Mouse (Mus musculus): Measurements from ENCODE around the gene Pde4c. TPM values are rescaled to one million over a fixed set of nuclear protein-coding genes. Genes with fewer than 3 reads are reported as not detected.

The Pde4c gene
- polyA plus RNA-seq, 2 experiments: 0.38 TPM; not detected in 1

- peaks cover 32% of the 10 kb centered on the region for H3K4me1 ChIP-seq (ENCODE audit: control insufficient read depth, insufficient read depth, low read length)
- H3K9me3 ChIP-seq (ENCODE audit: control insufficient read depth, low read length): no peaks in the 10 kb centered on the region
- peaks cover 15% of the 10 kb centered on the region for H3K36me3 ChIP-seq (ENCODE audit: control insufficient read depth, insufficient read depth, low read length)
- no peaks in the 10 kb centered on the region for H3K27me3 ChIP-seq (ENCODE audit: control insufficient read depth, insufficient read depth, low read length)
- ATAC-seq (ENCODE audit: low FRiP score, low read depth) (peak; percentile 7; the same call in 1 of the 2 replicates), DNase-seq (ENCODE audit: low spot score) (peak; percentile 96)
- H3K4me2 ChIP-seq (replicated peaks; ENCODE audit: low read depth, low read length, severe bottlenecking): peak overlapping the region; percentile 53
- 0% methylated on average over 20 of the region's 20 CpGs for WGBS
- peak overlapping the region; percentile 94 for H3K27ac ChIP-seq (replicated peaks; ENCODE audit: low read depth, low read length)
- peak overlapping the region; percentile 99 for H3K9ac ChIP-seq (ENCODE audit: low read depth, low read length, severe bottlenecking)
- TF ChIP-seq POLR2A (IDR thresholded peaks at IDR 0.05; ENCODE audit: borderline replicate concordance, extremely low read depth, insufficient read depth, insufficient read length): no peak
- peak overlapping the region; percentile 98 for H3K4me3 ChIP-seq (replicated peaks; ENCODE audit: low read length)
Observed at GRCm38 (mm10) chr8:70700555-70700922, 23.0 kb upstream of the Pde4c start.

GRCm38 (mm10) chr8:70701048-70701981, 22.2 kb upstream of the Pde4c start:
- H3K4me2 ChIP-seq (replicated peaks; ENCODE audit: low read depth, low read length, severe bottlenecking): peak overlapping the region; percentile 53
- no peaks in the 10 kb centered on the region for H3K27me3 ChIP-seq (ENCODE audit: control insufficient read depth, insufficient read depth, low read length)
- DNase-seq (ENCODE audit: low spot score) (no peak), ATAC-seq (ENCODE audit: low FRiP score, low read depth) (no peak)
- 56% methylated on average over 10 of the region's 10 CpGs for WGBS
- H3K9me3 ChIP-seq (ENCODE audit: control insufficient read depth, low read length): no peaks in the 10 kb centered on the region
- peaks cover 24% of the 10 kb centered on the region for H3K4me1 ChIP-seq (ENCODE audit: control insufficient read depth, insufficient read depth, low read length)
- H3K4me3 ChIP-seq (replicated peaks; ENCODE audit: low read length): peak overlapping the region; percentile 98
- H3K36me3 ChIP-seq (ENCODE audit: control insufficient read depth, insufficient read depth, low read length): peaks cover 15% of the 10 kb centered on the region
- no peak for TF ChIP-seq POLR2A (IDR thresholded peaks at IDR 0.05; ENCODE audit: borderline replicate concordance, extremely low read depth, insufficient read depth, insufficient read length)
- H3K9ac ChIP-seq (ENCODE audit: low read depth, low read length, severe bottlenecking): peak overlapping the region; percentile 99
- peak overlapping the region; percentile 94; the same call in 1 of the 2 replicates for H3K27ac ChIP-seq (replicated peaks; ENCODE audit: low read depth, low read length)

GRCm38 (mm10) chr8:70701982-70702841, 21.3 kb upstream of the Pde4c start:
- no peaks in the 10 kb centered on the region for H3K27me3 ChIP-seq (ENCODE audit: control insufficient read depth, insufficient read depth, low read length)
- peaks cover 15% of the 10 kb centered on the region for H3K36me3 ChIP-seq (ENCODE audit: control insufficient read depth, insufficient read depth, low read length)
- H3K9ac ChIP-seq (ENCODE audit: low read depth, low read length, severe bottlenecking): no peak overlapping the region
- TF ChIP-seq POLR2A (IDR thresholded peaks at IDR 0.05; ENCODE audit: borderline replicate concordance, extremely low read depth, insufficient read depth, insufficient read length): no peak
- H3K4me1 ChIP-seq (ENCODE audit: control insufficient read depth, insufficient read depth, low read length): peaks cover 15% of the 10 kb centered on the region
- H3K27ac ChIP-seq (replicated peaks; ENCODE audit: low read depth, low read length): no peak overlapping the region
- no peak for DNase-seq (ENCODE audit: low spot score)
- no peak overlapping the region for H3K4me3 ChIP-seq (replicated peaks; ENCODE audit: low read length)
- ATAC-seq (ENCODE audit: low FRiP score, low read depth): no peak
- no peaks in the 10 kb centered on the region for H3K9me3 ChIP-seq (ENCODE audit: control insufficient read depth, low read length)
- 74% methylated on average over 2 of the region's 2 CpGs for WGBS
- no peak overlapping the region for H3K4me2 ChIP-seq (replicated peaks; ENCODE audit: low read depth, low read length, severe bottlenecking)

- H3K9ac ChIP-seq (ENCODE audit: low read depth, low read length, severe bottlenecking): no peak overlapping the region
- TF ChIP-seq POLR2A (IDR thresholded peaks at IDR 0.05; ENCODE audit: borderline replicate concordance, extremely low read depth, insufficient read depth, insufficient read length): no peak
- no peak for DNase-seq (ENCODE audit: low spot score)
Observed at GRCm38 (mm10) chr8:70702842-70703182, 20.7 kb upstream of the Pde4c start.

GRCm38 (mm10) chr8:70703287-70703686, 20.2 kb upstream of the Pde4c start, which contains the start of gene Iqcn:
Gene Iqcn (plus strand): TSS chr8:70703457.
- Histone ChIP-seq H3K4me1 (ENCODE audit: control insufficient read depth, insufficient read depth, low read length) (peaks cover 7% of the 10 kb centered on the region), H3K36me3 (ENCODE audit: control insufficient read depth, insufficient read depth, low read length) (peaks cover 15% of the 10 kb centered on the region), H3K4me3 (replicated peaks; ENCODE audit: low read length) (no peak within 1 kb of the TSS), H3K9me3 (ENCODE audit: control insufficient read depth, low read length) (no peaks in the 10 kb centered on the region), H3K27ac (replicated peaks; ENCODE audit: low read depth, low read length) (no peak within 1 kb of the TSS), H3K4me2 (replicated peaks; ENCODE audit: low read depth, low read length, severe bottlenecking) (no peak within 1 kb of the TSS), H3K9ac (ENCODE audit: low read depth, low read length, severe bottlenecking) (no peak within 1 kb of the TSS), H3K27me3 (ENCODE audit: control insufficient read depth, insufficient read depth, low read length) (no peaks in the 10 kb centered on the region)
- 89% methylated on average over 3 of the region's 3 CpGs for WGBS
- ATAC-seq (ENCODE audit: low FRiP score, low read depth) (no peak), DNase-seq (ENCODE audit: low spot score) (no peak)
- TF ChIP-seq POLR2A (IDR thresholded peaks at IDR 0.05; ENCODE audit: borderline replicate concordance, extremely low read depth, insufficient read depth, insufficient read length): no peak

More at GRCm38 (mm10) chr8:70702842-70703182, 20.7 kb upstream of the Pde4c start:
- no peaks in the 10 kb centered on the region for H3K27me3 ChIP-seq (ENCODE audit: control insufficient read depth, insufficient read depth, low read length)
- H3K27ac ChIP-seq (replicated peaks; ENCODE audit: low read depth, low read length): no peak overlapping the region
- no peak overlapping the region for H3K4me3 ChIP-seq (replicated peaks; ENCODE audit: low read length)
- H3K36me3 ChIP-seq (ENCODE audit: control insufficient read depth, insufficient read depth, low read length): peaks cover 15% of the 10 kb centered on the region
- no peaks in the 10 kb centered on the region for H3K9me3 ChIP-seq (ENCODE audit: control insufficient read depth, low read length)
- no peak overlapping the region for H3K4me2 ChIP-seq (replicated peaks; ENCODE audit: low read depth, low read length, severe bottlenecking)
- no peak for ATAC-seq (ENCODE audit: low FRiP score, low read depth)
- 62% methylated on average over 3 of the region's 3 CpGs for WGBS
- H3K4me1 ChIP-seq (ENCODE audit: control insufficient read depth, insufficient read depth, low read length): peaks cover 9% of the 10 kb centered on the region

All from limb, embryonic 14.5 days (tissue).